Mouse (Mus musculus) v-Abl transformed pro-B cells (cell line): ENCODE measurements around the gene Ankef1.

Experiments
- in situ Hi-C, 2 experiments: fragments of 400-800 bp; cut with MboI; formaldehyde crosslinking; loops; one replicate each; pipeline ENCODE4 v1.15.1; 2025; ENCODE audit not compliant: unreplicated experiment in 2 of 2

Ankef1 gene

GRCm38 (mm10) chr2:136501651-136502050 lies at the start of gene Ankef1:
Gene Ankef1, plus strand, starts transcription at chr2:136501910.
- in situ Hi-C loops = no loop called here

DNA sequence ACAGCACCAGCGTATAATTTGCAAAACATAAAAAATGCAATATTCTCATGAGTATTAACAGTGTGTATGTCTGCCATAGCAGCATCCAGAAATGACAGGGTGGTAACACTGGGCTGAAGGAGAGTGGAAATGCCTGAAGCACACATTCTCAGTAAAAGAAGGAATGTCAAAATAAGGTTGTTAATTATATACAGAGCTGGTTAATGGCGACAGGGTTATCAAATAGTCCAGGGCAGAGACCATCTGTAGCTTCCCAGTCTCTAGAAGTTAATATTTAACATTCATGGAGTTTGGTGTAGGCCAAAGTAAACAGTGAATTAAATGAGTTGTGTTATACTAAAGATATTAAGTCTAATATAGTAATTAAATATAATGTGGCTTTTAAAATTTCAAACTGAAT lies 45.2 kb upstream of the Ankef1 start:
- in situ Hi-C loops = no loop called here

GRCm38 (mm10) chr2:136456875-136457274 lies 44.8 kb upstream of the Ankef1 start:
- in situ Hi-C loops = no loop called here

- in situ Hi-C loops = loop anchor here in 1 of 2 experiments (25.0 kb wide), 1 partner anchor 510 kb away; no protein-coding TSS in a partner anchor
Measured at GRCm38 (mm10) chr2:136477656-136478055, 24.1 kb upstream of the Ankef1 start.

DNA sequence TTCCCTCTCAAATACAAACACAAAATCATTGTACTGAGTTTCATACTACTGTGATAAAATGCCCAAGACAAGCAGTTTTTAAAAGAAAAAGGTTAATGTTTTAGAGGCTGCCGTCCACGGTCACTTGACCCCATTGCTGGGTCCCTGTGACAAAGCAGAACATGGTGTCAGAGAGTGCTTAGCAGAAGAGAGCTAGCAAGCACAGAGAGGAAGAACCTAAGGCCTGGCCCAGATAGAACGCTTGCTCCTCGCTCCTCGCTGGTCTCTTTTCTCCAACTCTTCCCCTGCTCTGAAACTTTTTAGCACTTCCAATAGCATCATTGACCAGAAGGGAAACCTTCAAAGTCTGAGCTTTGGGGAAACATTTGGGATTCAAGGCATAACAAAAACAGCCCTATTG lies 19.4 kb upstream of the Ankef1 start:
- in situ Hi-C loops = loop anchor here (5.0 to 25.0 kb wide), 2 partner anchors 505 to 1460 kb away; no protein-coding TSS in a partner anchor

GRCm38 (mm10) chr2:136483058-136483457 lies 18.7 kb upstream of the Ankef1 start:
- in situ Hi-C loops = loop anchor here (5.0 to 25.0 kb wide), 2 partner anchors 504 to 1459 kb away; no protein-coding TSS in a partner anchor

DNA sequence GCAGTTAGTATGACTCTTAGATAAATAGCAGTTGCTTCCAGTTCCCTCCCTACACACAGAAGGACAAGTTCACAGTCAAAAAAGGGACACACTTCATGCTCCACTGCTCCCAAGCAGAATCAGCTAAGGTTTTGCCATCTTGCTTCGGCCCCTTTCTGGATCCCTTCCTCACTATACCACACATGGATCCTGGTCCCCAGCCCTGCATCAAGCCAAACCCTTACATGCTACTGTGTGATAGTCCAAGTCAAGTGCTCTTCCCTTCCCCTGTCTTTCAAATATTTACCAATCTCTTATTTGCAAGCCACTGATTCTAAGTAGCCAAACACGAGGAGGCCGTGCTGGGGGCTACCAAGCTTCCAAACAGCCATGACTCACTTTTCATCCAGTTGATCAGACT lies 16.8 kb upstream of the Ankef1 start:
- in situ Hi-C loops = loop anchor here (5.0 to 25.0 kb wide), 2 partner anchors 502 to 1457 kb away; no protein-coding TSS in a partner anchor

DNA sequence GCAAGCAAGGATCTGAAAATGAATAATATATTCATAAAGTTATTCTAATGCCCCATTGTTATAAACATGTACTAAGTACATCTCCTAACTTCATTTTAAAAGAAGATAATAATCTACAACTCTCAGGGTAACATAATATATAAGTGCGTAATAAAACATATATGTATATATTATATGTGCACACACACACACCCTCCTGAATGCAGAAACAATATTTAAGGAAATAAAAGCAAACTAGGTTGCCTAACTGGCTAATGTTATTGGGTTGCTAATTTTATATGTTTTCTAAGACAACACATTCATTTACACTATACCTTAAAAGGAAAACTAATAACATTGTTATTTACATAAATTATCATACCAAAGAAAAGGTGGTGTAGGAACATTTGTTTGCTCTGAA lies 16.3 kb upstream of the Ankef1 start:
- in situ Hi-C loops = loop anchor here in 1 of 2 experiments (25.0 kb wide), 1 partner anchor 502 kb away; no protein-coding TSS in a partner anchor

- in situ Hi-C loops = loop anchor here in 1 of 2 experiments (25.0 kb wide), 1 partner anchor 501 kb away; no protein-coding TSS in a partner anchor
Measured at GRCm38 (mm10) chr2:136485815-136486619, 15.7 kb upstream of the Ankef1 start.

DNA sequence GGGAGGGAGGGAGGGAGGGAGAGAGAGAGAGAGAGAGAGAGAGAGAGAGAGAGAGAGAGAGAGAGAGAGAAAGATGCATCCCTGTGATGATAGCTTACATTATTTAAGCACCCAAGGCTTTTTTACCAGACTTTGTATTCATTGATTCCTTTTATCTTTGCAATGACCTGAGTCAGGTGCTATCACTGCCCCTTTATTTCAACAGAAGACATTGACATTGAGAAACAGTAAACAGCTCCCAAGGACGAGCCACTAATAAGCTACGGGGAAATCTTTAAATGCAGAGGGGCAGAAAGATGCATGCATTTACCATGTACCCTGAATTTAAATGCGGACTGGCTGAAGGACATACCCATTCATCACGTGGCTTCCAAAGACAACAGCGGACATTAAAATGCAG lies 14.7 kb upstream of the Ankef1 start:
- in situ Hi-C loops = loop anchor here in 1 of 2 experiments (25.0 kb wide), 1 partner anchor 500 kb away; no protein-coding TSS in a partner anchor

GRCm38 (mm10) chr2:136511073-136511472 lies 9.4 kb downstream of the Ankef1 start:
- in situ Hi-C loops = no loop called here

- in situ Hi-C loops = no loop called here
Measured at GRCm38 (mm10) chr2:136511756-136512155, 10.0 kb downstream of the Ankef1 start.

DNA sequence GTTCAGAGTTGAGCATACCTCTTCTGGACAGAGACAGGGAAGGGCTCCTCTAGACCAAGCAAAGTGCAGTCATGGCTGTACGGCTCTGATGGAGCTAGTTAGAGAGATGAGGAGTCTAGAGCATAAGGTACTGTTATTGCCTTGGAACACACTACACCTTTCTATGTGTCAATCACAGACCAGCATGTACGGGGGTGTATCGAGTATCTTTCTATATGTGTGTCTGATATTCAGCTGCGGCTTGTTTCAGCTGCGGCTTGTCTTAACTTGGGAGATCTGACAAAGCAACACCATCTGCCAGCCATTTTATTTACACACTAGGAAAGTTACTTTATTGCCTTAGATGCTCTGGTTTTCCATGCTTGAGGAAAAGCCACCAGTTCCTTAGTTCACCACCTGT lies 11.1 kb downstream of the Ankef1 start:
- in situ Hi-C loops = no loop called here

DNA sequence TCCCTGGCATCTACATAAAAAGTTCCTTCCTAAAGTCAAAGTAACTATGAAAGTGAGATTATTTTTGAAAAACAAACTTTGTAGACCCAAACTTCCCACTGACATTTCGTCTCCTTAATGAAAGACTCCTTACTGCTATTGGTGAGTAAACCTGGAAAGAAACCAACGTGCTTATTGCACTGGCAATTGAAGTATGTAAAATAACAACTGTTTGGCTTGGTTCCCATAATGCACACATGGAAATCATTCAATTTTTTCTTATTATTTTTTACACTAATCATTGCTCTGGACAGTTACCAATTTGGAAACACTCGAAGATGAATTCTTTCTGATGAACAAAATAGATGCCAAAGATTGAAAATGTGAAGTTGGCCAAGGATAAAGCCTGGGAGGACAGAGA lies 12.1 kb downstream of the Ankef1 start:
- in situ Hi-C loops = no loop called here

DNA sequence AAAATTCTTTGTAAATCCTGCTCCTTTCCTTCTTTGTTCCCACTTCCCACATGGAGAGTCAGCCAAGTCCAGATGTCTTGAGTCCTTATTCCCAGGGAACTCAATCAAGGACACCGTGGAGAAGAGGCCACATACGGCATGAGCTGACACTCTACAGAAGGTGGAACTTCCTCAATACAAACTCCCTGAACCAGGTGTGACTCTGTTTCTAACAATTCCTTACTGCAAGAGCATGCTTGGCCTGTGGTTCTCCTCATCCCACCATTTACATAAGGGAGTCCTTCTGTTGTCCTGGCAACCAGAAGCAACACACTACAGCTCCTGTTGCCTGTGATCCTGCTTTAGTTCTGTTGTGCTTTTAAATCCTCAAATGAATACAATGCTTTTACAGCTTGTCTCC lies 13.8 kb downstream of the Ankef1 start:
- in situ Hi-C loops = no loop called here

GRCm38 (mm10) chr2:136528937-136529336 lies 27.2 kb downstream of the Ankef1 start:
- in situ Hi-C loops = loop anchor here in 1 of 2 experiments (10.0 kb wide), 1 partner anchor 116 kb away; no protein-coding TSS in a partner anchor

DNA sequence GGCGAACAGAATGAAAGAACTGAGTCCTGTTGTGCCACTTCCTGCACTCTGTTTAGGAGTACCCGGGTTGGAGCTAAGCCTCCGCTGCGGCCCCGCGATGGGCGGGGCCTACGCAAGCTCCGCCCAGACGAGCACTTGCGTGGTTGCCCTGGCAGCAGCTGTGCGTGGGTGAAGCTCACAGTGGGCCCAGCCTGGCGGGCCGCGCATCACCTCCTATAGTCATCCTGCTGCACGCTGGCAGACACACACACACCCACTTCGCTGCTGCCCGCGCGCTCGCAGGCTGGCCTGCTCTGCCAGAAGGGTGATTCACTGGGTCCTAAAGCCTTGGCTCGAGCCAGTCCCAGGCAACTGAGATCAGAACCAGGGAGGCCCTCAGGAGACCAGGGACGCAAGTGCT lies 30.3 kb downstream of the Ankef1 start:
- in situ Hi-C loops = no loop called here

GRCm38 (mm10) chr2:136558020-136558419 lies 56.3 kb downstream of the Ankef1 start:
- in situ Hi-C loops = no loop called here

GRCm38 (mm10) chr2:136562336-136562735 lies 60.6 kb downstream of the Ankef1 start:
- in situ Hi-C loops = no loop called here

DNA sequence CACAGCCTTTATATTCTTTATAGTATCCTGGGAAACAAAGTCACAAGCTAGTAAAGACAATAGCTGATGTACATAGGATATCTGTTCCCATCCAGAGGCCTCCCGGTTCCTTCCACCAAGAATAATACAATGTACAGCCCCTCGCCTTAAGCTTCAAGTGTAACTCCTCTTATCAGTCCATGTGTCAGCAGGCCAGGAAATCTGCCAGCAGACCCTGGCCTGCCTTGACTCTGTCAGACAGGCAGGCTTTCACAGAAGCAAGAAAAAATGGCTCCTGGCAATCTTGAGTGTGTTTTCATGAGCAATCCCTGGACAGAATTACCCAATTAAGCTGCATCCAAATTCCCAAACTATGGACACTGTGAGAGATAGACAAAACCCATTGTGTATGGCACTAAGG lies 69.1 kb downstream of the Ankef1 start:
- in situ Hi-C loops = no loop called here

DNA sequence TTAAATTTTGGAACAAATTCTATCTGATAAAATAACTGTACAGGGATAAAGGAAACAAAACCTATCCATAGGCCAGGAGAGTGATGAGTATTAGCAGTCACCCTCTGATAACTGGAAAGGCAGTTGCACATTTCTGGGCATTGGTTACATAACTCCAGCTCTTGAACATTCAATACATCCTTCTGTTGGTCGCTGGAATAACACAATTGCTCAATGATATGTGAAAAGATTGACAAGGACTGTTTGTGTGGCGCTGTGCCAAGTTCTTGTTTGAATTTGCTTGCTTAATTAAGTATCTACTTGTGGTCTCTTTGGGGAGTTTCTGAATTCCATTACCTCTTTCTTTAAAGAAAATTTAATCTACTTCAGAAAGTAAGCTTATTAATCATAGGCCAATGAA lies 81.1 kb downstream of the Ankef1 start:
- in situ Hi-C loops = no loop called here

- in situ Hi-C loops = no loop called here
Measured at GRCm38 (mm10) chr2:136588811-136589210, 87.1 kb downstream of the Ankef1 start.
